Mouse (Mus musculus) adrenal gland, postnatal 36 days (tissue): ENCODE data around the gene Bricd5. TPM values are rescaled to one million over a fixed set of nuclear protein-coding genes. Genes with fewer than 3 reads are reported as not detected.

Experiments
- DNase-seq, 2 experiments: peaks; one replicate each; pipeline ENCODE4 v3.0.0; 2021; ENCODE audit warnings: mixed read lengths in 1 of 2
- total RNA-seq, 2 experiments: library from RNA; stranded (reverse); gene quantifications; 2 replicates each; pipeline ENCODE4 v1.2.3; 2021

Bricd5 gene
- total RNA-seq, 2 experiments from 2014 or later: 0.30 to 0.46 TPM

GRCm38 (mm10) chr17:24462932-24463331 is 10.8 kb upstream of the Bricd5 start:
- no peak for DNase-seq

DNA sequence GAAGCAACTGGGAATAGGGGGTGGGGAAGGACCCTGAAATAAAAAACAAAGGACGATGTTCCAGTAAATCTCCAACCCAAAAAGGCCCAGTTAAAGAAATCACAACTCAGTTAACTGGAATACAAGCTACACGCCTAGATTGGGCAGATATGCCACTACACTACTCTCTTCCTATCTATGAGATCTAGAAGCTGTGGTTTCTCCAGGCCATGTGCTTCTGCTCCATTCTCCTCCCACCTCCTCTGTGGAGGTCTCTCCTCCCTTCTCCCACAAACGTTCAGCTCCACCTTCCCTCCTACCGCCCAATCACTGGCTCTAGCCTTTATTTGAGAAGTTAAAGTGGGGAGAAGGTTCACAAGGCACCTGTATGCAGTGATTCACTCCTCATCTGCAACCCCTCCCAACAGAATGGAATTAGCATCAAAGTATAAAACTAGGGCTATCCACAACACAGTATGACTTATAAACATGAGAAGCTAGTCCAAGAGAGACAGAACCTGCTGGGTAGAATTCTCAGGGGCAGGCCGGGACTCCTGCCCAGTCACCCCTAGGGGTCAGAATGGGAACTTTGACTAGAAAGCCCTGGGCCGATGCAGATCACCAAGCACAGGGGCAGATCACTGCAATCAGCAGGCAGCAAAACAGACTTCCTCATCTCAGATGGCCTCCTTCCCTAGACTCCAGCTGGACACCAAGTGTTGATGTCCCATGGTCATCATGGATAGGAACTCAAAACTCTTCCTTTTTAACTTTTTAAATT is 10.1 kb upstream of the Bricd5 start:
- no peak for DNase-seq

GRCm38 (mm10) chr17:24468636-24469246 is 4.9 kb upstream of the Bricd5 start:
- no peak for DNase-seq

GRCm38 (mm10) chr17:24469336-24469909 is 4.3 kb upstream of the Bricd5 start:
- DNase-seq: no peak

DNA sequence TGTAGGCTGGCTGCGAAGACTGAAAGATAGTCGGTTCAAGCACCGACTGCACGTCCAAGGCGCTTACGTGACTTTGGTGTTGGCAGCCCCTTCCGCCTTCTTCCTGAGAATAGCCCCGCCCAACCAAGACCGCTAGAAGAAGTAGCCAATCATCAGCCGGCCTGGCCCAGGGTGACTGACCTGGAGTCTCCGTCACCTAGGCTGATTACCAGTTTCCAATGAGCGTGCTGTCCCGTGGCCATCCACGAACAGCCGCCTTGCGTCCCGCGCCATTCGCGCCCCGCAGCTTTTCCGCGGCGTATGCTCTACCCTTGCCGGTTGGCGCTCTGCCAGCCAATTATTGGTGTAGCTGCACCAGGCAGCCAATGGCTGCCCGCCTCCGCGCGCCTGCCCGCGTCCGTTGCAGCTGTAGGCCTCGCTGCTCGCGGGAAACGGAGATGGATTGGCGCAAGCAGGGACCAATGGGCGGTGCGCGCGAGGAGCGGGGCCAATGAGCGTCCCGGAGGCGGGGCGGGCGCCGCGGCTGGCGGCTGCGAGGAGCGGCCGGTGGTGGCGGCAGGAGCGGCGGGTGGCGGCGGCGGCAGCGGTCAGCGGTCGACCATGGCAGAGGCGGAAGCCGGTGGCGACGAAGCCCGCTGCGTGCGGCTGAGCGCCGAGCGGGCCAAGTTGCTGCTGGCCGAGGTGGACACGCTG is 3.6 kb upstream of the Bricd5 start, which contains the start of the genes E4f1 and Pgp:
Gene E4f1 (minus strand): TSS at position 404 of the 693 bp plus-strand sequence.
Gene Pgp (plus strand): TSS at position 483 of the 693 bp plus-strand sequence.
- peak; percentile 99 for DNase-seq

DNA sequence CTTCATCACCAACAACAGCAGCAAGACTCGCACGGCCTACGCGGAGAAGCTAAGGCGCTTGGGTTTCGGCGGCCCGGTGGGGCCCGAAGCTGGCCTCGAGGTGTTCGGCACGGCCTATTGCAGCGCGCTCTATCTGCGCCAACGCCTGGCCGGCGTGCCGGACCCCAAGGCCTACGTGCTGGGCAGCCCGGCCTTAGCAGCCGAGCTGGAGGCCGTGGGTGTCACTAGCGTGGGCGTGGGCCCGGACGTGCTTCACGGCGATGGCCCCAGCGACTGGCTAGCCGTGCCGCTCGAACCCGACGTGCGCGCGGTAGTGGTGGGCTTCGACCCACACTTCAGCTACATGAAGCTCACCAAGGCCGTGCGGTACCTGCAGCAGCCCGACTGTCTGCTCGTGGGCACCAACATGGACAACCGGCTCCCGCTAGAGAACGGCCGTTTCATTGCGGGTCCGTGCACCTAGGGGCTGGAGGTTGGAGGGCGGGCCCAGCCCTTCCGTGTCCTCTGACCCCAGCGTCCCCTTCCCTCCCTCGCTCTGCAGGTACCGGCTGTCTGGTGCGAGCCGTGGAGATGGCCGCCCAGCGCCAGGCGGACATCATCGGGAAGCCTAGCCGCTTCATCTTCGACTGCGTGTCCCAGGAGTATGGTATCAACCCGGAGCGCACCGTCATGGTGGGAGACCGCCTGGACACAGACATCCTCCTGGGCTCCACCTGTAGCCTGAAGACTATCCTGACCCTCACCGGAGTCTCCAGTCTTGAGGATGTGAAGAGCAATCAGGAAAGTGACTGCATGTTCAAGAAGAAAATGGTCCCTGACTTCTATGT is 2.8 kb upstream of the Bricd5 start:
- DNase-seq: peak; percentile 51 to 65

- peak; percentile 85 to 90 for DNase-seq
Measured at GRCm38 (mm10) chr17:24472512-24472911, 1.2 kb upstream of the Bricd5 start.

DNA sequence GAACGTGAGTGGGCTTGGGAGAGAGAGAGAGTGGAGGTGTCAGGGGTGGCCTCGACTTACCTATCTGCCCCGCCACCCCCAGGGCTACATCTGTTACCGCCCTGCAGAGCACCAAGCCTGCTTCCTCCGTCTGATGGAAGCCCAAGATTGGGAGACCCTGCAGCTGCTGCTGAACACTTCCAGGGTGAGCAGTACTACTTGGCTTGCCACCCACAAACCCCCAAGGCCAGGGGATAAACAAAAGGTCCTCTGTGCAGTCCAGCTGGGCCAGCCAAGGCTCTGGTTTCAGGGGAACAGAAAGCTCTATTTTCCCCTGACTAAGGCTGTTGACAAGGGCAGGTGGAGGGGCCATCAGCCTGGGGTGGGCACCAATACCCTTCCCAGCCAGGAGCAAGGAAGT is 873 bp downstream of the Bricd5 start:
- no peak for DNase-seq

DNA sequence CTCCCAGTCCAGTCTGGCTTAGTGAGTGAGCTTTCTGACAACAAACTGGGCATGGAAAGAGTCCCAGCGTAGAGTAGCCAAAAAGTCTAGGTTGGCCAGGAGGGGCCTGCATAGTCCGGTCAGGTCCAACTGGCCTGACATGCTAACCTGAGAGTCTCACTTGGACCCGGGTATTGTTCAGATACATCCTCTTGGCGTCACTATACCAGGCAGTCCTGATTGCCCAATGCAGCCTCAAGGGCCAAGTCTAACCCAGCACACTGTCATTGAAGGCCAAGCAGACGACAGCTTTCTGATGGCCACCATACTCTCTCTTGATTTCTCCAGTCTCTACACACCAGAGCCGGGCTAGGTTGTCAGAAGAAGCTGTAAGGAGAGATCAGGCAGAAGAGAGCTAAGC is 1.9 kb downstream of the Bricd5 start:
- DNase-seq: no peak

DNA sequence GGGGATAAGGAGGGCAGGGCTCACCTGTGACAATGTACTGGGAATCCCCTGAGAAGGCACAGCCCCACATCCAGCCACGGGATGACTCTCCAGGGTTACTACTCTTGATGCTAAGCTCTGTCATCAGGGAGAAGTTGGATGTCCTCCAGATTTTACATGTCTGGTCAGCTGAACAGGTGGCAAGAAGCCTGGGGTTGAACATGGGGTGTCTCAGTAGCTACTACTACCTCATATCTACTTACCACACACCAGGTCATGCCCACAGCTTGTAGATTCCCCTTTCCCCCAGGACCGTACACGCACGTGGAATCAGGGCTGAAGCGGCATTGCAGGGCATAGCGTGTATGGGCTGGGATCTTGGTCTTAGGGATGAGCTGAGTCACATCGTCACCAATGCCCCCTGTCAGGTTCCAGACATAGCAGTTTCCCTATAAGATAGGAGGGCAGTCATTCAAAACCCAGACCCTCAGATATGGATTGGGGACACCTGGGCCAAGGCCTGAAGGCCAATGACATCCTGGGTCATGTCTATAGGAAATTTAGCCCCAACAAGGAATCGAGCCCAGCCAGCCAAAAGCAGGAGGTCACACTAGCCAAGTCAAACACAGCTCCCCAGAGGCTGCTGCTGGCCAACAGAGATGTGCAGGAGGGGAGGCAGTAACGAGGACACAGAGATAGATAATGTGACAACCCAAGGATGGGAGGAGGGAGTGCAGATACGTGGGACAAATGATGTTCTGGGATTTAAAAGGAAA is 2.5 kb downstream of the Bricd5 start:
- no peak for DNase-seq

DNA sequence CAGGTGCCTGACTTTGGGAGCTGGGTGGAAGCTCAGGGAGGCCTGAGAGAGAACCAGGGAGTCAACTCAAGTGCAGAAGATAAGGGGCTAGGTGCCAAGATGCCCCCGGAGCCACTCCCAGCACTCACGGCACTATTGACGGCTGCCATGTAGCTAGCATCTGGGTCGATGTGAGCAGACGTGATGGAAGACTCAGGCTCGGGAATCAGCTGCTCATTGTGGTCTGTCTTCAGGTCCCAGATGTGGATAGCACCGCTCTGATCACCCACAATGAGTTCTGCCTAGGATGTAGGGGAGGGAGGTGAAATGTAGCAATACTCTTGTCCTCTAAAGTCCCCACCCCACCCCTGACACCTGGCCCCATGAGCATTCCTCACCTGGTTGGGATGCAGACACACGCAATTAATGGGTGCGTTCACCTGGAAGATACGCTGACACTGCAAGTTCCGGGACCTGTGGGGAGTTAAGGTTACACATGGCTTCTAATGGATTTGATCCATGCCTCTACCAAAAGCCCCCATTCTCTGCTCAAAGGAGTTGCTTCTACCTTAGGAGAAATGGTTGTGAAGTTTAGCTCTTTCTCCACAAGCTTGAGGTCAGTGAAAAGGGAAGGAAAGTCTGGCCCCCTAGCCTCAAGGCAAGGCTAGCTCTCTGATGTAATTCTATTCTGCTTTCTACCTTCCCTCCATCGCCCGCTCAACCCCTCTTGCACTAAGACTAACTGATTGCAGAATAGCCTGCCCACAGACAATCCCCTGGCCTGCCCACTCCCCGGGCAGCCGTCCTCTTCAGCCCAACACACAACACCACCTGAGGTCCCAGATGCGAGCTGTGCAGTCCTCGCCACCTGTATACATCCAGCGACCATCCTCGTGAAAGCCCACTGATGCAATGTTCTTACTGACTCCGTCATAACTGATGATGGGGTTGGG is 3.6 kb downstream of the Bricd5 start:
- no peak for DNase-seq

DNA sequence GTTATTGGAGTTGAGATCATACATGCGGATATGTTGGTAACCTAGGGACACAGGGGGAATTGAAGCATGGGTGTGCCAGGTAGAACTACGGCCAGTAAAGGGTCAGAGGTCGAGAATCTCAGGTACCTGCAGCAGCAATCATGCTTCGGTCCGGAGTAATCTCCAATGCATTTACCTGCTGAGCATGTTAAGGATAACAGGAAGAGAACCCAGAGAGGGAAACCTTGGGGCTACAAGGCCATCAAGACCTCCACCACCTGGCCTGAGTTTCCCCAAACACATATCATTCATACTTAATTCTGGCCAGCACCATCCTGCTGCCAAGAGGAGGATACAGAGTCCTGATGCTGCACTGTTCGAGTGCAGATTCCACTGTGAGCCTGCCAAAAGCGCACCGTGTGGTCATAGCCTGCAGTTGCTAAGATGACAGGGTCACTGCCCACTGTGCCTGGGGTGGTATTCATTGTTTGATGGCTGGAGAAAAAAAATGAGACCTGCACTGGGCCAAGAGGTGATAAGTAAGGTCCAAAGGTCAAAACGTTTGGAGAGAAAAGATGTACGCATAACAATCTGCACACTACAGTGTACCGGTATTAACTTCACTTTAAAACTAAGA is 4.4 kb downstream of the Bricd5 start:
- no peak for DNase-seq

DNA sequence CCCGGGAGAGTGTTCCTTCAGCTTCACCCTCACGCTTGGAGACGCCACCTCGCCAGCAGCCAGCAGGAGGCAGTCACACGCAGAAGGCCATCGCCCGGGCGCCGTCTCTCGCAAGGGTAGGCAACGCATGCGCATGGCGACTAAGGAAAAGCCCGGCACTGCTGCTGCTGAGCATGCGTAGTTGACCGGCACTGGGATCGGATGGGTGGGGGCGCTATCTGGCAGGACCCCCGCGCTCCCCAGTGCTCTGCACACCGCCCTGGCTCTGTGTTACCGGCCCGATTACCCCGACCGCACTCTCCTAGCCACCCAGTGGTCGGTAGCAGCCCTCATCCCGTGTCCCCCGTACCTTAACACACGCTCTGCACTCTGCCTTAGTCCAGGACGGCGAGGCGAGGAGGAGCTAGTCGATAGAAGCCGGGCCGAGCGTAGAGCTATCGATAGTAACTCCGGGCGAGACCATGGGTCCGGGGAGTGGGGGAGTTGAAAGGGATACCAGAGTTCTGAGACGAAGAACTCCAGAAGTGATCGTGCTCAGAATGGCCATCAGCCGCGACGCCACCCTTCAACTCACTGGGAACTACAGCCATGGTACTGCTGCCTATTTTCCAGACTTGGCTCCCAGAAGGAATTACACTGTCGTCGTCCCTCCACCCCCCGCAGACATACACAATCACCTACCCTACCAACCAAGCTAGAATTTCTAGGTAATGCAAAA is 5.1 kb downstream of the Bricd5 start, which contains the start of gene Mlst8:
Gene Mlst8 (minus strand): TSS at position 416 of the 718 bp plus-strand sequence.
- DNase-seq: peak; percentile 98

- no peak for DNase-seq
Measured at GRCm38 (mm10) chr17:24479431-24479830, 5.7 kb downstream of the Bricd5 start.

DNA sequence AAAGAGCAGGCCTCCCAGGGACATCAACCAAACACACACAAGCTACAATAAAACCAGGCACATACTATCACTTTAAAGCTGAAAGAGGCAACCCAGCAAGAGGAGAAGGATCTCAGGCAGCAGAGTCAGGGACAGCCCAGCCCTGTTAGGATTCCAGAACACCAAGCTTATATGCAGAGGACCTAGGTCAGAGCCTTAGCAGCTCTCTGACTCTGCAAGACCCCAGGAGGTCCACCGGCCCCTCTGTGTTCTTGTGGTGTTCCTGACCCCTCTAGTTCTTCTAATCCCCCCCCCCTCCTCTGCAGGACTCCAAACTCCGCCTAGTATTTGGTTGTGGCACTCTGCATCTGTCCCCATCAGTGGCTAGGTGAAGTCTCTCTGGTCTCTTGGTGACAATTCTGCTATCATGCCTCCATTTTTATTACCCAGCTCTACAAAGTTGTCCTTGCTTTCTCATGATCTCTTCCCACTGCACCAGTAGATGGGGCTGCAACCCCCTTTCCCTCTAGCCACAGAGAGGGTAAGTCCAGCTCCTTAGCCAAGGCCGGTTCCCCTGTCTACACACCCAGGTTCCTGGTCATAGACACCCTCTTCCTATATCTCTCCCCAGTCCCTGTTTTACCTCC is 6.6 kb downstream of the Bricd5 start:
- peak in 1 of 2 experiments; percentile 50 for DNase-seq

DNA sequence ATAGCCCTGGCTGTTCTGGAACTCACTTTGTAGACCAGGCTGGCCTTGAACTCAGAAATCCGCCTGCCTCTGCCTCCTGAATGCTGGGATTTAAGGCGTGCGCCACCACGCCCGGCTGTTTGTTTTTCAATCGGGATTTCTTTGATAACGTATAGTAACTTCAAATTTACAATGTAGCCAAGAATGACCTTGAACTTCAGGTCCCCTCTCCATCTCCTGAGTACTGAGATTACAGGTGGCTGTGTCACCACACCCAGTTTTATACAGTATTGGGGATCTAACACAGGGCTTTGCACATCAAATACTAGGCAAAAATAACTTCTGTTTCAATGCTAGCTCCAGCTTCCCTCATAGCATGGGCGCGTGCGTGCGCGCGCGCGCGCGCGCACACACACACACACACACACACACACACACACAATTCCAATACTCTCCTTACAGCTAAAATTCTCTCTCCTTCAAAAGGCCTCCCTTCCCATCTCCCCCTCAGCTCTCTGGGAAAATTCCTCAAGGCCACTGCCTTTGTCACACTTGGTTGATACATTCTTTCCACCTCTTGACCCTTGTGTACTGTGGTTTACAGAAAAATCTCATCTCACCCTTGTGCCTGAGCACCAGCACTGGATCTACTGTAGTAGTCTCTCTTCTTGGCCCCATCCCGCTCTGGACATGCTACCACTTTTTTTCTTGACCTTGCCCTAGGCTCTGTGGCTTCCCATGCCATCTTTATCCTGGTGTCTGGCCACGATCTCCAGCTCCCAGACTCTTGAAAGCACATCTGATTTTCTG is 7.5 kb downstream of the Bricd5 start:
- DNase-seq: no peak

DNA sequence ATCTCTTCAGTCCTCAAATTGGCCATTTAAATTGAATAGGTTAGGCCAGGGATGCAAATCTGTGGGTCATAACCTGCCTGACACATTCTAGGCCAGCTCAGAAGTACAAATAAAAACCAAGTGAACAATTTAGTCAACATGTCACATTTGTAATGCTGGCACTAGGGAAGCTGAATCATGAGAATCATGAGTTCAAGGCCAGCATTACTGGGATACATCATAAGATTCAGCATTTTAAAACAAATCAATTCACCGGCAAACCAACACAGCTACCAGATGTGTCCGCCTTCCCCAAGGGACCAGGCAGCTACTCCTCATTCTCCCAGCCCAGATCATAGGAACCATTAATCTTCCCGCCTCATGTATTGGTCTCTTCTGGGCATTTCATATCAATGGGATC is 9.8 kb downstream of the Bricd5 start:
- no peak for DNase-seq
